Mouse (Mus musculus): ENCODE measurements around the gene Gp1bb.

GRCm38 (mm10) chr16:18624641-18625040 lies 2.4 kb upstream of the Gp1bb start:
- TF ChIP-seq POLR2AphosphoS5 (IDR thresholded peaks at IDR 0.05; ENCODE audit: insufficient replicate concordance, low read depth, low read length), result no peak
- TF ChIP-seq CTCF (IDR thresholded peaks at IDR 0.05; ENCODE audit: low read depth, low read length), result no peak
- no peak for TF ChIP-seq TAL1 (conservative IDR thresholded peaks at IDR 0.05; ENCODE audit: low read depth, low read length)
- TF ChIP-seq GATA2 (IDR thresholded peaks at IDR 0.05; ENCODE audit: borderline replicate concordance, low read depth, low read length), result no peak
